Mouse (Mus musculus) erythroblast, embryonic 14.5 days (primary cell): ENCODE results near the gene Flt3l.

Source experiments
- GATA1 ChIP-seq: IDR thresholded peaks from 2 replicates; pipeline ENCODE4 v1.6.1; 2012; ENCODE audit warnings: low read length, inconsistent platforms, mixed read lengths
- TAL1 ChIP-seq: IDR thresholded peaks from 3 replicates; pipeline ENCODE4 v1.6.1; 2012; ENCODE audit warnings: low read length, inconsistent platforms, mixed read lengths

- TF ChIP-seq GATA1 = no peak
- TF ChIP-seq TAL1 = no peak
These were observed 29.8 kb downstream of the Flt3l start for GRCm38 (mm10) chr7:45106441-45106840.
